Mouse (Mus musculus) adipocyte (in vitro differentiated cells): ENCODE data around the gene Carm1.
"Not testable (repeated sequence)": the region's sequence is repeated elsewhere in the genome, so short reads cannot be mapped to it uniquely, and the experiment has no call there.

ENCODE experiments used
- DNase-seq: peaks from one replicate; pipeline ENCODE4 v3.0.0-alpha.2; 2016; ENCODE audit warnings: low spot score

Carm1 gene

DNA sequence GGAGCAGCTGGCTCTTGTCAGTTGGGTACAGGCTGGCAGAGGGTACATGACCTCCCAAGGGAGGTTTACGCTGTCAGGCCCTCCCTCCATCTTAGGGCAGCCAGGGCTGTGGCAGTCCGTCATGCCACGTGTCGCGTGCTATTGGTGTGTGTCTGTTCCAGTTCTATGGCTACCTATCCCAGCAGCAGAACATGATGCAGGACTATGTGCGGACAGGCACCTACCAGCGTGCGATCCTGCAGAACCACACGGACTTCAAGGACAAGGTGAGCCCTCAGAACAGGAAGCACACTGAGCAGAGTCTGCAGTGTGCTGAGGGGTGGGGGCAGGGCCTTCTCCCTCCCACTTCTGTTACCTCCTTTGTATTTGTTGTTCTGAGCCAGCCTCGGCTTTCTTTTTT lies 28.6 kb downstream of the Carm1 start:
- no peak for DNase-seq

GRCm38 (mm10) chr9:21576286-21576685 lies 29.6 kb downstream of the Carm1 start:
- DNase-seq: no peak

DNA sequence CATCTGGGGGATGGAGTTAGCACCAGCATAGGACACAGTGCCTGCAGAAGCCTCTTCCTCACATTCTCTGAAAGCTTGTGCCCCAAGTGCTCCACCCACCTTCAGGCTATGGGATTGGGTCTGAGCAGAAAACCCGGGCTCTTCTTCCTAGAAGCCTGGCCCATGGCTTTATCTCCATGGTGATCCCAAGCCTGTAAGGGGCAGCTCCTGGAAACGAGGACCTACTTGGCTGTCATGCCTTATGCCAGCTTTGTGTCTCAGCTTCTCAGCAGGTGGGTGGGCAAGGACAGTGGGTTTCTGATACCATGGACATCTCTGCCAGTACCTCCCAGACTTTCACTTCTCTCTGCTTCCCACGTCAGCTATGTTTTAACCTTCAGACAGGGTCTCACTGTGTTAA lies 31.5 kb downstream of the Carm1 start:
- DNase-seq: no peak

DNA sequence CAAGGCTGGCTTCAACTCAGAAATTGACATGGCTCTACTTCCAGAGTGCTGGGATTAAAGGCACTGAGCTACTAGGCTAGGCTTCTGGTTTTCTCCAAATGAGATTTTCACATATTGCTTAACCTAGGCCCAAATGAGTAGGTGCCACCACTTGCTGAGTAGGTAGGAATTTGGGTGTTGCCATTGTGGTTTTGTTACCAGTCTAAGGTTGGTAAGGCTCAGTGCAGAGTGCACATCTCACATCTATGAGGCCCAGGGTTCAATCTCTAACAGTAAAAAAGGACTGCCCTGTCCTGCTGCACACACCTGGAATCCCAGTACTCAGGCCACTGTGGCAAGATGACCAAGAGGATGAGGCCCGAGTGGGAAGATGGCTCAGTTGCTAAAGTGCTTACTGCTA lies 38.7 kb downstream of the Carm1 start:
- no peak for DNase-seq

- DNase-seq: no peak
Observed at GRCm38 (mm10) chr9:21587678-21588349, 41.1 kb downstream of the Carm1 start.

- DNase-seq: no peak
Observed at GRCm38 (mm10) chr9:21588350-21588749, 41.7 kb downstream of the Carm1 start.

DNA sequence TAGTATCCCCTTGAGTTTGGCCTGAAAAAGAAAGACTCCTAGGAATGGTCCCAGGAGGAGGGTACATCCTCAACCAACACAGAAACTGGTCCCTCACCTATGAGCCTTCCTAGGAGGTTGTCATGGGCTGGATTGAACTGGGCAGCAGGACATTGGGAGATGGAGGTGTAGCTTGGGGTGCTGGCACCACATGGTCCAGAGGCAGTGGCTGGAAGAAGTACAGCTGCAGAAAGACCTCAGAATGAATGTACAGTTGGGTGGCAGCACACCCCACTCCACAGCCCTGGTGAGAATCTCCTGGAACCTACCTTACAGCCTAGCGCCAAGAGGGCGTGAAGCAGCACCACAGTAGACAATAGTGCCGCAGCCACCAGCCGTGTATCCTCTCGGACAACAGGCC lies 42.8 kb downstream of the Carm1 start:
- DNase-seq: no peak

DNA sequence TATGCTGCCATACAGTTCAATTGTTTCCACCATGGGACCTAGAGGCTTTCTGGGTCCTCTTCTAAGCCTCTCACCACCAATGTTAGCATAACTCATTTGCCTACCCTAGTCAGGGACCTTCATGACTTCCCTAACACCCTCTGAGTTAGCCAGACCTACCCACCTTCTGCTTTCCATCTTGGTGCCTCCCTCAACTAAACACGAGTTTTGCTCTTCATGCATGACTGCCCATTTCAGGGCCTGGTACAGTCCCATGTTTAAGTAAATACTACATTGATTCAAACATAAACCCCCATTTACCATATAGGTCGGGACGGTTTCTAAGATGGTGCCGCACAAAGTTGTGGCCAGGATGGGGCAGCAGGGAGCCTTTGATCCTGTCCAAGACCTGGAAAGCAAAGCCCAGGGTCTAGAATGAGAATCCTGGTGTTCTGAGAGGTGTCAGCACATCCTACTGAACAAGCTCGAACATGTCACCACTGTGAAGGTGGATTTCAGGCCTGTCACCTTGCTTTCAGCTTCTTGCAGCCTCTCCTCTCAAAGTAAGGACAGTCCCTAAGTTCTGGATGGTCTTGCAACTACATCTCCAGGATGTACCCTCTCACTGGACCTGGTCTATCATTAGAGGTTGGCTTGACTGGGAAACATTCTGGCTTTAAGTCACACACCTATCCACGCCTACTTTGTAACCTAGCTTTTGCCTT lies 44.6 kb downstream of the Carm1 start:
- no peak for DNase-seq

GRCm38 (mm10) chr9:21591831-21592702 lies 45.4 kb downstream of the Carm1 start:
- DNase-seq: no peak

GRCm38 (mm10) chr9:21592703-21593121 lies 46.0 kb downstream of the Carm1 start, which contains the start of the genes Timm29 and Yipf2:
Gene Timm29, plus strand, starts transcription at chr9:21592722.
Gene Yipf2, minus strand, starts transcription at chr9:21592828.
- peak; percentile 96 for DNase-seq

DNA sequence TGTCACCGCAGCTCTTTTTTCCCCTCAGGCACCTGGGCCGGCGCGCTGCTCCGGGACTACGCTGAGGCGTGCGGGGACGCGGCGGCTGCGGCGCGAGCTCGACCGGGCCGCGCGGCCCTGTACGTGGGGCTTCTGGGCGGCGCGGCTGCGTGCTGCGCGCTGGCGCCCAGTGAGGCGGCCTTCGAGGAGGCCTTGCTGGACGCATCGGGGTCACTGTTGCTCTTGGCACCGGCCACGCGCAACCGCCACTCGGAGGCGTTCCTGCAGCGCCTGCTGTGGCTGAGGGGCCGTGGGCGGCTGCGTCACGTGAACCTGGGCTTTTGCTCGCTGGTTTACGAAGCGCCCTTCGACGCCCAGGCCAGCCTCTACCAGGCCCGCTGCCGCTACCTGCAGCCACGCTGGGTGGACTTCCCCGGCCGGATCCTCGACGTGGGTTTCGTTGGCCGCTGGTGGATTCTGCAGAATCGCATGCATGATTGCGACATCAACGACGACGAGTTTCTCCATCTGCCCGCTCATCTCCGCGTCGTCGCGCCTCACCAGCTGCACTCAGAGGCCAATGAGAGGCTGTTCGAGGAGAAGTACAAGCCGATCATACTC lies 46.5 kb downstream of the Carm1 start:
- DNase-seq: peak; percentile 40

DNA sequence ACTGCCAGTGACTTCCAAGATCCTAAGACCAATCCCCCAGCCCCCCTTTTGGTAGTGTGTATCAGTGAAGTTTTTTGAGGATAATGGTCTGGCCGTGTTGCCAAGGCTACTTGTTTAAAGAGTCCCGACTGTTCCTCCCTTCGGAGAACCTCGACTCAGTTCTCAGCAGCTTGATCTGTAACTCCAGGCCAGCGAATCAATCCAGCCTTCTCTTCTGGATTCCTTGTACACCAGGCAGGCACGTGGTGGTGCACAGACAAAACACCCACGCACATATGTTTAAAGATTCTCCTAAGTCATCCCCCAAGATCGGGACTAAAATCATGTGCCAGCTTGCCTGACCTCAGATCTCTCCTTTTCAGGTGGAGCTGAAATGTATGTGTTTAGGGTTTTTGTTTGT lies 47.7 kb downstream of the Carm1 start:
- not testable (repeated sequence) for DNase-seq

DNA sequence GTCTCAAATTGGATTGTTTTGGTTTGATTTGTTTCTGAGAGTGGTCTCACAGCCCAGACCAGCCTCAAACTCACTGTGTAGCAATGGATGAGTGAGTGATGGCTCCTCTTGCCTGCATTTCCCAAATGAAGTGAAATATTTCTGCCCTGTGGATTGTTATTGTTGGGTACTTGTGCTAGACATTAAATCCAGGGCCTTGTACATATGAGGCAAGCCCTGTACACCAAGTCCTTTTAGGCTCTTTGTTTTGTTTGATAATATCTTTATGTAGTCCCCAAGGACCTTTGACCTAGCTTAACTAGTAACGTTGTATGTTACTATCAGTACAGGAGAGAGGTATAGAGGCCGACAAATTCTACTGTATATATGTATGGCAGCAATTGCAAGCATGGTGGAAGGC lies 48.1 kb downstream of the Carm1 start:
- no peak for DNase-seq

DNA sequence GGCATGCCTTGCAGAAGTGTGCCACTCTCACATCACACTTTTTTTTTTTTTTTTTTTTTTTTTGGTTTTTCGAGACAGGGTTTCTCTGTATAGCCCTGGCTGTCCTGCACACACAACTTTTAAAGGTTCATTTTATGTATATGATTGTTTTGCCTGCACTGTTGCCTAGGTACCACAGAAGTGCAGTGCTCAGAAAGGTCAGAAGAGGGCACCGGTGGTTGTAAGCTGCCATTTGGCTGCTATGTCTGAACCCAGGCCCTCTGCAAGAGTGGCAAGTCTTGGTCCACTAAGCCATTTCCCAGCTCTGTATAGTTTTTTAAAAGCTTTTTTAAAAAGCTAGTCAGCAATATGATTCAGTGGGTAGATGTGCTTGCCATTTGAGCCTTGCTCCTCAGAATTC lies 51.5 kb downstream of the Carm1 start:
- DNase-seq: peak; percentile 53

DNA sequence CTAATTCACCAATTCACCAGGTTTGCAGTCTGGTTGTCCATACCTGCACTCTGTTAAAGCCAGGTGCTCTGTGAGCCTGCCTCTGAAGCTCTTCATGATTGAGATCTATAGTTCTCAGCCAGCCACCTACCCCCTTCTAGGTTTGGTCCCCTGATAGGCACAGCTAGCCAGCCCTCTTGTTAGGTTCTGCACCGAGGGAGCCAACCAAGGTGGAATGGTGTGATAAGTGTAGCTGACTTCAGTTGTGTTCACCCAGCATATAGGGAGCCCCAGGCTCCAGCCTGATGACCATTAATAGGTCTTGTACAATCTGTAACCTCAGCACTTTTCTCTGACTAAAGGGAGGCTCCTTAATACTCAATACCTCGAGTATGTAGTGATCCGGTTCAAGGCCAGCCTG lies 53.5 kb downstream of the Carm1 start:
- no peak for DNase-seq

GRCm38 (mm10) chr9:21601073-21601472 lies 54.4 kb downstream of the Carm1 start:
- DNase-seq: no peak

- peak; percentile 88 for DNase-seq
Observed at GRCm38 (mm10) chr9:21601722-21602399, 55.2 kb downstream of the Carm1 start.

DNA sequence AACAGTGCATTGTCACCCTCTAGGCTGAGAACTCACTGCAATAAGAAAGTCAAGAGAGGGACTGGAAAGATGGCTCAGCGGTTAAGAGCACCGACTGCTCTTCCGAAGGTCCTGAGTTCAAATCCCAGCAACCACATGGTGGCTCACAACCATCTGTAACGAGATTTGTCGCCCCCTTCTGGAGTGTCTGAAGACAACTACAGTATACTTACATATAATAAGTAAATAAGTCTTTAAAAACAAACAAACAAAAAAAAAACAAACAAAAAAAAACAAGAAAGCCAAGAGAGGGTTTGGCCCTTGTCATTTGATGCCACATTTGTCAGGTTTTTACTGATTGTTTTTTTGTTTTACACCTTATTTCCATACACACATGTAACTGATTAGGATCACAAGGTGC lies 57.4 kb downstream of the Carm1 start:
- DNase-seq: no peak

DNA sequence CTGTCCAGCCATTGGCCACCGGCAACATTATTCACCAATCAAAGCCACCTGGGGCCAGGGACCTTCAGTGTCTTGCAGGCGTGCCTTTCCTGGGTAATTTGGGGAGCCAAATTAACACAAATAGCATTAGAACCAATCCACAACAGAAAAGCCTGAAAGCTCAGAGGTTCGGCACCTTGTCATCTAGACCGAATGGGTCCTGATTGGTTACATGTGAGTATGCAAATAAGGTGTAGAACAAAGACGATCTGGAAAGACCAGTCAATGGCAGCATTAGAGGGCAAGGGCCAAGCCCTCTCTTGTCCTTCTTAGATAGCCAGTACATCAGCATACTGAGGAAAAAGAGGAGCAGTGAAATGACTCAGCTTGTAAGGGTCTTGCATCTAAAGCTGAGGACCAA lies 59.2 kb downstream of the Carm1 start:
- DNase-seq: no peak

GRCm38 (mm10) chr9:21606648-21607047 lies 60.0 kb downstream of the Carm1 start:
- DNase-seq: no peak

- no peak for DNase-seq
Observed at GRCm38 (mm10) chr9:21609861-21610260, 63.2 kb downstream of the Carm1 start.
